Mouse (Mus musculus) midbrain, postnatal 0 days (tissue): ENCODE results near the gene Maco1. TPM values are rescaled to one million over a fixed set of nuclear protein-coding genes. Genes with fewer than 3 reads are reported as not detected.
A peak's percentile ranks its signal among the peaks of the same experiment; 100 is the strongest.
"Not testable (repeated sequence)": the region's sequence is repeated elsewhere in the genome, so short reads cannot be mapped to it uniquely, and the experiment has no call there.

ENCODE experiments used
- ATAC-seq: fragments of 200-750 bp; cut with Nextera tagmentation; 2 replicates; pipeline ENCODE4 v1.8.0; 2017; ENCODE audit warnings: moderate number of reproducible peaks, mild to moderate bottlenecking, moderate TSS enrichment, moderate library complexity; ENCODE audit not compliant: low FRiP score
- DNase-seq: peaks from one replicate; pipeline ENCODE4 v3.0.0-alpha.2; 2015; ENCODE audit warnings: low spot score
- H3K27ac ChIP-seq: fragments of 300-500 bp; sonication (generic); 2 replicates; pipeline ENCODE4 v1.5.1; 2014; ENCODE audit warnings: low read depth, mild to moderate bottlenecking, low read length, mixed read lengths
- H3K27me3 ChIP-seq: fragments of 300-500 bp; sonication (generic); 2 replicates; pipeline ENCODE4 v1.6.1; 2014; ENCODE audit warnings: low read length, control low read depth, mixed read lengths; ENCODE audit not compliant: insufficient read depth
- H3K36me3 ChIP-seq: fragments of 300-500 bp; sonication (generic); 2 replicates; pipeline ENCODE4 v1.6.1; 2014; ENCODE audit warnings: low read length, control low read depth, mixed read lengths; ENCODE audit not compliant: insufficient read depth
- H3K4me1 ChIP-seq: fragments of 300-500 bp; sonication (generic); 2 replicates; pipeline ENCODE4 v1.6.1; 2014; ENCODE audit warnings: mild to moderate bottlenecking, control low read depth, antibody characterized with exemption, low read length, mixed read lengths; ENCODE audit not compliant: insufficient read depth
- H3K4me2 ChIP-seq: fragments of 300-500 bp; sonication (generic); 2 replicates; pipeline ENCODE4 v1.6.1; 2014; ENCODE audit warnings: low read depth, mild to moderate bottlenecking, low read length, mixed read lengths; ENCODE audit not compliant: poor library complexity, severe bottlenecking
- H3K4me3 ChIP-seq: fragments of 300-500 bp; sonication (generic); 2 replicates; pipeline ENCODE4 v1.5.1; 2014; ENCODE audit warnings: low read depth, mild to moderate bottlenecking, low read length, moderate library complexity
- H3K9ac ChIP-seq: fragments of 300-500 bp; sonication (generic); replicated peaks from 2 replicates; pipeline ENCODE4 v1.6.1; 2014; ENCODE audit warnings: mild to moderate bottlenecking, low read length, moderate library complexity, mixed read lengths; ENCODE audit not compliant: poor library complexity, severe bottlenecking
- H3K9me3 ChIP-seq: fragments of 300-500 bp; sonication (generic); 2 replicates; pipeline ENCODE4 v1.6.1; 2016; ENCODE audit warnings: low read length, control low read depth
- CTCF ChIP-seq: IDR thresholded peaks from 2 replicates; pipeline ENCODE4 v1.5.1; 2016; ENCODE audit warnings: antibody characterized with exemption, mild to moderate bottlenecking
- WGBS: fragments of 180-500 bp; shearing (Covaris S2); extraction: QIAGEN DNeasy Blood & Tissue Kit; methylation state at CpG from one replicate; pipeline ENCODE4 v1.1.7; 2014; 5-methylcytosine and 5-hydroxymethylcytosine counted together
- polyA plus RNA-seq: library from polyadenylated mRNA; unstranded; fragments of >200 nt; fragmentation: Nextera tagmentation; extraction: Ambion mirVana; gene quantifications from 2 replicates; pipeline ENCODE4 v1.2.1, GENCODE M21; 2015
- total RNA-seq: library from RNA; depleted of rRNA; stranded (reverse); fragments of >200 nt; gene quantifications from 2 replicates; pipeline ENCODE4 v1.2.3, GENCODE M21; 2014

Maco1 gene
- total and polyA plus RNA-seq, 2 experiments from 2014 or later, result 62.8 to 79.1 TPM

GRCm38 (mm10) chr4:134797621-134798020, 55.5 kb downstream of the Maco1 start:
- TF ChIP-seq CTCF, result no peak
- no peak for DNase-seq
- Histone ChIP-seq H3K9me3 (no peaks in the 10 kb centered on the region), H3K36me3 (peaks cover 17% of the 10 kb centered on the region), H3K4me3 (no peak overlapping the region), H3K27me3 (no peaks in the 10 kb centered on the region), H3K9ac (no peak overlapping the region), H3K4me1 (no peaks in the 10 kb centered on the region), H3K4me2 (no peak overlapping the region), H3K27ac (no peak overlapping the region)
- 80% methylated on average over 6 of the region's 6 CpGs for WGBS
- ATAC-seq, result no peak

GRCm38 (mm10) chr4:134796581-134797361, 56.4 kb downstream of the Maco1 start:
- H3K4me3 ChIP-seq, result no peak overlapping the region
- H3K9ac ChIP-seq, result no peak overlapping the region
- H3K4me2 ChIP-seq, result no peak overlapping the region
- peaks cover 9% of the 10 kb centered on the region for H3K36me3 ChIP-seq
- TF ChIP-seq CTCF, result no peak
- ATAC-seq (no peak), DNase-seq (no peak)
- 37% methylated on average over 7 of the region's 7 CpGs for WGBS
- no peaks in the 10 kb centered on the region for H3K27me3 ChIP-seq
- H3K27ac ChIP-seq, result no peak overlapping the region
- no peaks in the 10 kb centered on the region for H3K4me1 ChIP-seq
- H3K9me3 ChIP-seq, result no peaks in the 10 kb centered on the region

- Histone ChIP-seq H3K9ac (no peak overlapping the region), H3K27ac (no peak overlapping the region), H3K27me3 (no peaks in the 10 kb centered on the region), H3K4me2 (no peak overlapping the region), H3K4me1 (0 out of 2 replicates have a peak, but pooled peaks cover 3% of the 10 kb centered on the region), H3K36me3 (peaks cover 2% of the 10 kb centered on the region), H3K9me3 (no peaks in the 10 kb centered on the region), H3K4me3 (no peak overlapping the region)
- no peak for TF ChIP-seq CTCF
- 79% methylated on average over 5 of the region's 5 CpGs for WGBS
- ATAC-seq (no peak), DNase-seq (no peak)
Measured at GRCm38 (mm10) chr4:134795819-134796485, 57.2 kb downstream of the Maco1 start.

GRCm38 (mm10) chr4:134794959-134795358, 58.2 kb downstream of the Maco1 start:
- H3K9me3 ChIP-seq, H3K9ac ChIP-seq, H3K36me3 ChIP-seq, H3K4me3 ChIP-seq, DNase-seq, H3K4me1 ChIP-seq, H3K4me2 ChIP-seq, H3K27me3 ChIP-seq, ATAC-seq, H3K27ac ChIP-seq: not testable (repeated sequence)
- TF ChIP-seq CTCF, result peak; percentile 44

GRCm38 (mm10) chr4:134793213-134793956, 59.8 kb downstream of the Maco1 start:
- TF ChIP-seq CTCF, result peak; percentile 89
- Histone ChIP-seq H3K9me3 (no peaks in the 10 kb centered on the region), H3K4me2 (no peak overlapping the region), H3K4me1 (0 out of 2 replicates have a peak, but pooled peaks cover 3% of the 10 kb centered on the region), H3K9ac (no peak overlapping the region), H3K4me3 (no peak overlapping the region), H3K36me3 (no peaks in the 10 kb centered on the region), H3K27me3 (no peaks in the 10 kb centered on the region), H3K27ac (no peak overlapping the region)
- 45% methylated on average over 10 of the region's 10 CpGs for WGBS
- ATAC-seq, result no peak
- peak; percentile 76 for DNase-seq
